Mouse (Mus musculus): ENCODE data around the gene Veph1.

Gene Veph1

DNA sequence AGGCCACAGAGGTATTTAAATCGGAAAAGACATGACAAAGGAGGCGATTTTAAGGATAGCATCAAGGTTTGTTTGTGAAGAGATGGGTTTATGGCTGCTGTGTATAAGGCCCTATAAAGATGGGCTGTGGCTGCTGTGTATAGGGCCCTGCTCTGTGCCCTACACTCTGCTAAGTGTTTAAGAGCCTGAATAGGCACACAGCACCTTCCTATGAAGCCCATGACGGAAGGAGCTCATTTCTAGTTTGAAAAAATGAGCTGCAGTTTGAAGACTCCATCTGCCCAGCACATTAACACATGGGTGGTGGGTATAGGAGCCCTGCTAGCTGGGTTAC is 194.1 kb downstream of the Veph1 start:
- DNase-seq (ENCODE audit: low read depth, low spot score) = no peak

DNA sequence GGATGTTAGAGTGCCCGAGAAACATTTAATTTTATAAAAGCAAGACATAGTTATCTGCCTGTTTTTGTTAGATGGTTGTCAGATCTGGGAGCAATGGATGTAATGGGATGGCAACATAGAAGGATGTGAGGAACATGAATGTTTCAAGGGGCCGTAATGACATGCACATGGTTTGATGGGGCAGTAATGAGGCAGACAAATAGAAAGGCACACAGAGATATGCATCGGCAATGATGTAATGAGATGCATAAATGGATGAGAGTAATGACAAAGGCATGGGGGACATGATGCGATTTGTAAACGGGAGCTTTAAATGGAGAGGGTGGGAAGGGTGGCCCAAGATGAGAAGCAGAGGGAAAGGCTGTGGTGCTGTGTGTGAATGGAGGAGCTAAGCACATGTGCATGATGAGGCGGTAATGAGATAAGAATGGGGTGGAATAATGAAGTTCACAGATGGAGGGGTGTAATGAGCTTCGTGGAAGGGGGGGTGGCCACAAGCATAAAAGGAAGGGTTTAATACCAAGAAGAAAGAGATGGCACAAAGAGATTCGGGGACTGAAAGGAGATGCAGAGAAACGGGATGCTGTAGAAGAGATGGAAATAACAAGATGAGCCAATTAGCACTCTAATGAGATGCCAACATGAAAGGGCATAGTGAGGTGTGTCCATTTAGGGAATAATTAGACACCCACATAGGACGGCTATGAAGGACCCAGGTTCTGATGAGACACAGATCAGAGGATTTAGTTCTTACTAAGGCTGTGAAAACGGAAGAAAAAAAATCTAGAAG is 194.6 kb downstream of the Veph1 start:
- DNase-seq (ENCODE audit: low read depth, low spot score) = no peak

DNA sequence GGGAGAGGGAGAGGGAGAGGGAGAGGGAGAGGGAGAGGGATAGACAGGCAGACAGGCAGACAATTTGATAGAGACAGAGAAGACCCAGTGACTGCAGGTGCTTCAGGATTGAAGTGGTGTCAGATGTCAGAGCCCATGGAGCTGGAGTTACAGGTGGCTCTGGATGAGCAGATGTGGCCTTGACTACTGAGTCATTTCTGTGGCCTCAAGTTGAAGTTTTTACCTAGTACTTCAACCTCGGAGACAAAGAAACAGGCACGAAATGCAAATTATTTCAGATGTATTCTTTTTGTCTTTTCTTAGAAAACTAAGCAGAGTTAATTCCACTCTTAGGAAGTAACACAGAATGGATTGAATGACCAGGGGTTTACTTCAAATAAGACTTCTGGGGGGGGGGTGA is 195.6 kb downstream of the Veph1 start:
- DNase-seq (ENCODE audit: low read depth, low spot score) = no peak

DNA sequence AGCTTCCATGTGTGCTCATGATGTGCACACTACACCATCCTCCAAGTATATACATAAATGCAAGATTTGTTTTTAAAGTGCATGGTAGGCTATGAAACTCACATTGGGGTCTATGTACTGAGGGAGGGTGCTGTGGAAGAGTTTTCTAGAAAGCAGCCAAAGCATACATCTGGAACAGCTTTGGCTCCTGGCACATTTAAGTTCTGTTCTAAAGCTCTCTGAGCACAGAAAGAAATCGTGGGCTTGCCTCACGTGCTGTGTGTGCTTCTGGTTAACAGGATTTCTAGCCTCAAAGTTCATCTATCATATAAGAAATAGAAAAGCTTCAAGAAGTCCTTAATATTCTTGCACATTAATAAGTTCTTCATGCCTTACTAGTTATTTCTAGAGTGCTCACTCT is 204.9 kb downstream of the Veph1 start:
- DNase-seq (ENCODE audit: low read depth, low spot score) = no peak

DNA sequence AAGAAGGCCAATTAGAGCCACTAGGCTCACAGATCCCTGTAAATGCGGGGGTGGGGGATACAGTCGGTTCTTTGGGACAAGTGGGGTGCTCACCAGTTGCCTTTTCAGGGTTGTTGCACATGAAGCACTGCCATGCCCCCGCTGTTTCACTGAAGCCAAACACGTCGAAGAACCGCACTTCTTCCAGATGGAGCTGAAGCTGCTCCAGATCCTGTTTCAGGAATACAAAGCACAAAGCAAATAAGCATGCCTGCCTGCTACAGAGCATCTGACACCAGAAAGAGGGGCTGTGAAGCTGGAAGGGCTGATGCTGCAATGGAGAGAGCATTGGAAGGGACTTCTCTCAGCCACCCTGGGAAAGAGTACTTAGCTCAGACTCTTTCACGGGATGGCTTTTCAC is 209.0 kb downstream of the Veph1 start:
- no peak for DNase-seq (ENCODE audit: low read depth, low spot score)

GRCm38 (mm10) chr3:66083856-66084255 is 212.8 kb downstream of the Veph1 start:
- DNase-seq (ENCODE audit: low read depth, low spot score) = no peak

DNA sequence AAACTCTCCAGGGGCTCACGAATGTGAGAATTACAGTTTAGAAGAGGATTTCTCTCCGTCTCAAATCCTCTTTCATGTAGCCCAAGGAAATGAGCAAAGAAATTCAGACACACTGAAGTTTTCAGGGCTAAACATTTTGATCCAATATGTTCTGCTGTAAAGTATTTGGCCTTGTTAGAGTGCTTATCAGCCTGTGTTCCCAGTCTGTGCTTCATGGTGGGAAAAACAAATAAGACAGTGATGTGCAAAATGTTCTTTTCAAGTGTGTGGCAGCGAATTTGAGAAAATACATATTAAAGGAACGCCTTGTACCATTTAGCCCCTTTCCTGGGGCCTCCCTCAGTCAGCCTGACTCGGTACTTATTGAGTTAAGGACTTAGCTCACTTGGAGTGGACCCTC is 213.2 kb downstream of the Veph1 start:
- no peak for DNase-seq (ENCODE audit: low read depth, low spot score)

GRCm38 (mm10) chr3:66082975-66083374 is 213.7 kb downstream of the Veph1 start:
- DNase-seq (ENCODE audit: low read depth, low spot score) = no peak

GRCm38 (mm10) chr3:66081363-66081736 is 215.3 kb downstream of the Veph1 start:
- no peak for DNase-seq (ENCODE audit: low read depth, low spot score)

- DNase-seq (ENCODE audit: low read depth, low spot score) = no peak
Measured at GRCm38 (mm10) chr3:66080631-66081362, 215.8 kb downstream of the Veph1 start.

- DNase-seq (ENCODE audit: low read depth, low spot score) = no peak
Measured at GRCm38 (mm10) chr3:66079886-66080285, 216.8 kb downstream of the Veph1 start.

DNA sequence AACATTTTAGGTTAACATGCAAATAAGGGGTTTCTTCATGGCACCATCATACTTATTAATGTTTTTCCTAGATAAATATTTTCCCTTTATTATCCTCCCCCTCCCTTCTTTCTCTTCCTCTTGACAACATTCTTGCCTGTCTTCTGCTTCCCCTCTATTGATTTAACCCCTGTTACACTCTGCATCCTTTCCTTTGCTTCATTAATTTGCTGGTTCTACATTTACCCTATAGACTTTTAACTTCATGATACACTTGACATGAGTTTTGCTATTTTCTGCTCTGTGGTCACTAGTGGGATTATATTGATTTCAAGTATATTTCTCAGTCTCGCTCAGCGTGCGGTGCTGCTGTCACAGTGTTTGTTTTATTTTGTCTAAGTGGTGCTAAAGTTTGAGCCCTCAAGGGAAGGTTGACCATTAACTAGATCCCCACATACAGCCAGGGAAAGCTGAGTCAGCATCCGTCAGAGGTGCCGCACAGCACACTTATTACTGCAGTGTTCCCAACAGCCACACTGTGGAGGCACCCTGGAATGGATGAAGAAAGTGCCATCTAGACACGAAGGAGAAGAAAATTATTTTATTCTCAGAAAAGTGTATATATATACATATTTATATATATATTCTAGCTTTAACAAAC is 217.6 kb downstream of the Veph1 start:
- no peak for DNase-seq (ENCODE audit: low read depth, low spot score)

DNA sequence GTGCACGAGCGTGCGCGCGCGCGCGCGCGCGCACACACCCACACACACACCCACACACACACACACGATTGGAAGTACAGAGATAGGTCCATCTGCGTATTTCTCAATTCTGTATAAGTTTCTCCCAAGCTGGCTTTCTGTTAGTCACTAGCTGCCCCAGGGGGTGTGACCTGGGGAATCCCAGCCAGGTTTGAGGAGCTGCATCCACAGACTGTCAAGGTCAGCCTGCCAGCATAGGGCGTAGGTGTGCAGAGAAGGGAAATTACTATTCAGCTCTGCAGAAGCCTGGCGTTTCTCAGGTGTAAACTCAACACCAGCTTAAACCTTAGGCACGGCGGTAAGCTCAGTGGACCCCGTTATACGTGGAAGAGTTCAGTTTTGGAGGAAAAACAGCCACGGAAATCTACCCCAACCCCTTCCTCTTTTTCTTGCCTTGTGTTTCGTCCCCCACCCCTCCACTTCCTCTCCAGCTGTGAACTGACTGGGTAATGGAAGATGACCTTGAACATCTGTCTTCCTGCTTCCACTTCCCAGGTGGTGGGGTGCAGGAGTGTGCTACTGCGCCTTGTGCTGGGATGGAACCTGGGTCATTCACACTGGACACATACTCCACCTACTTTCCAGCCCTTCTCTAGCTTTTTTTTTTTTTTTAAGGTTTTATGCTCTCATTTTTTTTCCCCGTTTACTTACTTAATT is 218.5 kb downstream of the Veph1 start:
- DNase-seq (ENCODE audit: low read depth, low spot score) = peak; percentile 73

DNA sequence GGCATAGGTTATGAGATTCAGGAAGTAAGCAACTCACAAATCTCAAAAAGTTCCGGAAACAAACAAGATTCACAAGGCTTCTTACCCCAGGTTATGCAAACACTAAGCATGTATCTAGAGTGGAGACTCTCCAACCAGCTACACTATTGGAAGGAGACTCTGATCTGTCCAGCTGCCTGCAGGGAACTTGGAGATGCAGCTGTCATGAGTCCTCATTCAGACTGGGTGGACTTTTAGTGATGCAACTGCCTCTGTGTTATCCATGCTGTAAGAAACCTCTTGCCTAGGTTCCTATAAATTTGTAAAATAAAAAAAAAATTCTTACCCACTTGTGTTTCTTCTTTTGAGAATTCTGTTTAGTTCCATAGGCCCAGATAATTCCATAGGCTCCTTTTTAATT is 226.4 kb downstream of the Veph1 start:
- no peak for DNase-seq (ENCODE audit: low read depth, low spot score)

- DNase-seq (ENCODE audit: low read depth, low spot score) = peak; percentile 32
Measured at GRCm38 (mm10) chr3:66063881-66064280, 232.8 kb downstream of the Veph1 start.

- no peak for DNase-seq (ENCODE audit: low read depth, low spot score)
Measured at GRCm38 (mm10) chr3:66056912-66057311, 239.7 kb downstream of the Veph1 start.

DNA sequence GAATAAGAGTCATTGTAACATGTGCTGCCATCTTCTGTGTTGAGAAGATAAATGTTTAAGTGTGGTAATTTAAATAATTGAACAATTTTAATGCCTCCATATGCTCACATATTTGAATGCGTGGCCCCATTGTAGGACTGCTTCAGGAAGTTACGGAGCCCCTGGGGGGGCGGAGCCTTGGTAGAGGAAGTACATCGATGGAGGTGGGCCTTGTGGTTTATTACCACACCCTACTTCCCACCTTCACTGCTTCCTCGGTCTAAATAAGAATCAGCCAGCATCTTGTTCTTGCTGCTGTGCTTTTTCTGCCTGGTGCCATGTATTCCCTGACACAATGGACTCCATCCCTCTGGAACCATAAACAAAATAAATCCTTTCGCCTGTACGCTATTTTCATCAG is 241.0 kb downstream of the Veph1 start:
- no peak for DNase-seq (ENCODE audit: low read depth, low spot score)

GRCm38 (mm10) chr3:66050092-66050886 is 246.3 kb downstream of the Veph1 start:
- DNase-seq (ENCODE audit: low read depth, low spot score) = no peak

- peak; percentile 29 for DNase-seq (ENCODE audit: low read depth, low spot score)
Measured at GRCm38 (mm10) chr3:66040857-66041494, 255.7 kb downstream of the Veph1 start.

GRCm38 (mm10) chr3:66035226-66035625 is 261.4 kb downstream of the Veph1 start:
- DNase-seq (ENCODE audit: low read depth, low spot score) = no peak

DNA sequence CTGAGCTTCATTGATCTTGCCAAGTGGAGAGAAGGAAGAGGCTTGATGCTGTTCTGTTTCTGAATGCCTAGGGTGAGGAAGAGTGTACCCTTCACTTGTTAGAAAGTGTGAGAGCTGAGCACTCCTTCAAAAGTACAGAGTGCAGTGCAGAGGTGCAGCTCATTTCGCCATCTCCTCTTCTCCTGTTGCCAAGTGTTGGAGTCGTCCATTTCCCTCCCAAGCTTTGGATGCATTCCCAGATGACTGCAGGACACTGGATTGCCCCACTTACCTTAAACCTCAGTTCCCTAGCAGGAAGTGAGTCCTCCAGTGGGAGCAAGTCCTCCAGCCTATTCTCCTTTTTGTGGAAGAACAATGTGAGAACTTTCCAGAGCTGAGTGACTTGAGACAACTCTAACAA is 263.3 kb downstream of the Veph1 start:
- no peak for DNase-seq (ENCODE audit: low read depth, low spot score)

Data from R1 (cell line).